Mouse (Mus musculus) lung, adult 2 months (tissue): ENCODE results near the gene Arhgef28.

Source experiments
- CTCF ChIP-seq: fragments of 200-500 bp; IDR thresholded peaks from 2 replicates; pipeline ENCODE4 v1.5.1; 2011; ENCODE audit warnings: mild to moderate bottlenecking, low read length, control low read depth; ENCODE audit not compliant: insufficient read depth
- POLR2A ChIP-seq: fragments of 200-500 bp; IDR thresholded peaks from 2 replicates; pipeline ENCODE4 v1.6.1; 2011; ENCODE audit warnings: low read depth, mild to moderate bottlenecking, control low read depth, low read length, borderline replicate concordance; ENCODE audit errors: extremely low read depth

DNA sequence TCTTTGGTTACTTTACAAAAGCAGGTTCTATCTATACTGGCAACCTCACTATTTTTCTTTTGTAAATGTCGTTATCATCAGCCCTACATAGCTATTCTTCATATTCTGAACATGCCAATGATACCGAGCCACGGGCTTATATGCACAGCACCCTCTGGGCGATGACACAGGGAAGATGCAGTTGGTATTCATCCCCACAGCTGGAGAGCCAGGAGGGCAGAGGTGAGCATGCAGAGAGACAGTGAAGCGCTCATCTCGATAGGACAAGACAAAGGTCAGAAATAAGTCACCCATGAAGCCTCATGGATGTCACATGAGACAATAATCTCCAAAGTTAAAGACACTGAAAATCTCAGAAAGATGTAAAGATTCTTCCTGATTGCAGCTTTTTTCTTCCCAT is 217.4 kb downstream of the Arhgef28 start:
- TF ChIP-seq CTCF (no peak), POLR2A (no peak)
